Mouse (Mus musculus) naive thymus-derived CD4-positive, alpha-beta T cell, adult 5 months (primary cell): ENCODE data around the gene Xylt2. TPM values are rescaled to one million over a fixed set of nuclear protein-coding genes. Genes with fewer than 3 reads are reported as not detected.

Source experiments
- polyA plus RNA-seq: library from polyadenylated mRNA; unstranded; fragments of 100-300 nt; shearing (Covaris generic); gene quantifications from one replicate; pipeline ENCODE4 v1.2.1, GENCODE M21; 2017

Gene Xylt2
- 54.8 TPM for polyA plus RNA-seq

GRCm38 (mm10) chr11:94676754-94677606 is at the start of gene Xylt2:
Gene Xylt2, minus strand, starts transcription at chr11:94677515.

DNA sequence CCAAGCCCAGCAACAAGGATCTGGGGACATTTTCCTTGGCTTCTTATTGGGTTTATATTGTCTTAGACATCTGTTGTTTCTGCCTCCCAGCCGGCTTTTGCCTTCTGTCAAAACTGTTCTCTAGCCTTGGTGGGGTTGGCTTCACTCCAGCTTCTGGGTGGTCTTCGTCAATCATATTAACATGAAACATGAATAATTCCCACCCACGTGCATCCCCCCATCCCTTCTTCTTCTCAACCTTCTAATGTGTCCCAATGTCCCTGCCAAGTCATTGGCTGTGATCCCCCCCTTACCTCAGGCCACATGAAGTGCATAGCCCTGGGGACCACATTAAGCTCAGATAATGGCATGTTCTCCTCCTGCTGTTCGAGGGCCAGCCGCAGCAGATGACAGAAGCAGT is 27.2 kb upstream of the Xylt2 start, which contains the start of gene Gm11541:
Gm11541 (minus strand) TSS at position 28 of the 400 bp plus-strand sequence.

DNA sequence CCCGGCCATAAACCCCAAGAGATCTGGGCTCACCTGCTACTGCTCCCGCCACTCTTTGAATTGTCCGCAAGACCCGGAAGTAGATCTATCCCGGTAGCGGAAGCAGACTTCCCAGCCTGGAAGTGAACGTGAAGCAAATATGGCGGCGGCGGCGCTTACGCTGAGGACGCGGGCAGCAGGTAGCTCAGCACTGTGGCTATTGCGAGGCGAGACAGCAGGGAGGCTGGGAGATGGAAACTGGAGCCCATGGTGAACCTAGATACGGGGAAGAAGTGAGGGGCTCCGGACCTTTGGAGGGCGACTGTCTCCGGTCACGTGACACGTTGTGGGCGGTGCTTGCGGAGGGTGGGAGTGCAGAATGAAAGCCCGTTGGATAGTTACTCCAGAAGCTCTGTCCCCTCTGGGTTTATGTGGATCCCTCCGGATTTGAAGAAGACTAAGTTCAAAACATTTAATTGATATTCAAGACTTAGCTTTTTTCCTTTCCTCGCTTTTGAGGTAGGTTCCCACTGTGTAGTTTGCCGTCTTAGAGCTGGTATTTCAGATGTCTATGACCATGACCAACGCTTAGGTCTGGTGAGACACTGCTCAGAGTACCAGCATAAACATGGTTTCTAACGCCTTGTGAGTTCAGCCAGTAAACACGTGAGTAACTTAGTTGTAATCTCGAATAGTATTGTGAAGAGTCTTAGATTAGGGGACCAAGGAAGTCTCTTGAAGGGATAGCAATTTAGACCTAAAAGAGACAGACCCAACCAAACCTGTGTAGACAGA is 23.5 kb downstream of the Xylt2 start, which contains the start of the genes Mrpl27 and Eme1:
Mrpl27 (plus strand) TSS at position 105 of the 774 bp plus-strand sequence.
Eme1 (minus strand) TSS at position 302 of the 774 bp plus-strand sequence.

DNA sequence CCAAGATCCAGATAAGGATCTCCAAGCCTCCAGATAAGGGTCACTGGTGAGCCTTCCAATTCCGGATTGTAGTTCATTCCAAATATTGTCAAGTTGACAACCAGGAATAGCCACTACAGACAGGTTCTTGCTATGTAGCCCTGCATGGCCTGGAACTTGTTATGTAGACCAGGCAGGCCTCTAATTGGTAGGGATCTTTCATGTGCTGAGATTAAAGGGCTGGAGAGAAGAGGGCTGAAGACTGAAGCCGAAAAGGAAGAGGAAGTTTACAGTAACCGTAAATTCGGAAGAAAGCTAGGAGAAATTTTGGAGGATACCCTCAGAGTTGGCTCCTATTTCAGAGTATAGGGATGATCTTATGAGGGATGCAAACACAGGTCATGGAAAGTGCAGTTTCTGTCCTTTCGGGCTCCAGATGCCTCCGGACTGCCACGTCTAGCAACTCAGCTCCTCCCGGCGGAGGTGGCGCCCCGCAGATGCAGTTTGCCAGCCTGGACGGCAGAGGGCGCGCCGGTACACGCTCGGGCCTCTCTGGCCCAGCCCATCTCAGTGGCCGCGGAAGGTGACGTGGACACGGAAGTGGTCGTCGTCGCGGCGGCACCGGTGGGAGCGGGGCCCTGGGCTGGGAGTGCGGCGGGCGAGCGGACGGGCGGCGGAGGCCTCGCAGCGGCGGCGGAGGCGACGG is 48.0 kb downstream of the Xylt2 start, which contains the start of gene Lrrc59:
Lrrc59 (plus strand) TSS at position 569 of the 685 bp plus-strand sequence.

Other genes with a start within 250 kb of the Xylt2 start
- 0.04 TPM for gene Cacna1g, start 203.3 kb downstream of the Xylt2 start, polyA plus RNA-seq
- not detected for gene Spata20, start 191.3 kb downstream of the Xylt2 start, polyA plus RNA-seq
- not detected for gene Epn3, start 177.5 kb downstream of the Xylt2 start, polyA plus RNA-seq
- not detected for gene Mycbpap, start 155.8 kb downstream of the Xylt2 start, polyA plus RNA-seq
- gene Rsad1, start 128.3 kb downstream of the Xylt2 start, polyA plus RNA-seq = 2.2 TPM
- gene Chad, start 112.5 kb downstream of the Xylt2 start, polyA plus RNA-seq = not detected
- 6.8 TPM for gene Acsf2, start 75.6 kb downstream of the Xylt2 start, polyA plus RNA-seq
- 66.0 TPM for gene Lrrc59, start 47.7 kb downstream of the Xylt2 start, polyA plus RNA-seq
- gene Mrpl27, start 23.7 kb downstream of the Xylt2 start, polyA plus RNA-seq = 21.9 TPM
- gene Eme1, start 23.6 kb downstream of the Xylt2 start, polyA plus RNA-seq = 0.40 TPM
- gene Gm11541, start 27.0 kb upstream of the Xylt2 start, polyA plus RNA-seq = not detected
- not detected for gene Cdc34b, start 64.3 kb upstream of the Xylt2 start, polyA plus RNA-seq
- gene Tmem92, start 105.2 kb upstream of the Xylt2 start, polyA plus RNA-seq = not detected